Comparison of ENCODE assay signal across 8 mouse cellular contexts in the genomic region with DNA sequence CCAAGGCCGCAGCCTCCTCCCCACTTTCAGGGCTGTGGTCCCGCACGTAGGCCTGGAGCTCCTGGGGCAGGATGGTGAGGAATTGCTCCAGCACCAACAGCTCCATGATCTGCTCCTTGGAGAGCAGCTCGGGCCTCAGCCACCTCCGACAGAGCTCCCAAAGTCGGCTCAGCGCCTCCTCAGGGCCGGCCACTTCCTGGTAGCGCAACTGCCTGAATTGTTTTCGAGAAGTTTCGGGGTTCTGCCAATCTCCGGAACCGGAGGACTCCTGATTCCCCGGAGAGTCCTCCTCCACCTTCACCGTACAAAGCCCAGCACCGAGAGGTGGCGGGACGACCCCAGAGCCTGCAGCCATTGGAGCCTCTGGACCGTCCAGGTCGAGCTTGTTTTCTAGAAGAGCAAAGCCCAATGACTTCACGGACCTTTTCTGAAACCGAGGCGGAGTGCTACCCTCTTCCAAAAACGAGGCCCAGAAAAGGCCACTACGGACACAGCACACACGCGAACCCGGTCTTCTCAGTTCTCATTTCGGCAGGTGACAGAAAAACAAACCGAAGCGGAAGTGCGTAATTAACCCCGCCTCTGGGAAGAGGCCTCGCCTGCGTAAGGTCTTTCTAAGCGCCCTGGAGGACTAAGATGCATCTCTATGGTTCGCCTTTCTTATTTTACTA. TPM values are rescaled to one million over a fixed set of nuclear protein-coding genes. Genes with fewer than 3 reads are reported as not detected.
A peak's percentile ranks its signal among the peaks of the same experiment; 100 is the strongest.
DNase-seq lines count a peak whose midpoint lies in the region; ATAC-seq and TF ChIP-seq lines count a peak whose summit lies in the region.

TSS of gene Zkscan14 (minus strand) at position 548 of the 671 bp plus-strand sequence.

- peak within 1 kb of the TSS; percentile 75 for H3K4me3 ChIP-seq in forebrain, embryonic 11.5 days (ENCODE audit: low read depth, low read length)
- H3K4me3 ChIP-seq in heart, postnatal 0 days (ENCODE audit: low read depth, low read length), result peak within 1 kb of the TSS; percentile 83
- H3K4me3 ChIP-seq in liver, postnatal 0 days (ENCODE audit: low read depth, low read length), result peak within 1 kb of the TSS; percentile 89
- H3K4me3 ChIP-seq in neural tube, embryonic 13.5 days, result peak within 1 kb of the TSS; percentile 89

- no peak for TF ChIP-seq CTCF in heart, postnatal 0 days (IDR thresholded peaks at IDR 0.05; ENCODE audit: low read depth)
- TF ChIP-seq CTCF in liver, postnatal 0 days (IDR thresholded peaks at IDR 0.05; ENCODE audit: low read depth), result no peak

- WGBS in forebrain, embryonic 11.5 days, result 2% methylated on average over 37 of the region's 37 CpGs
- 1% methylated on average over 37 of the region's 37 CpGs for WGBS in heart, postnatal 0 days
- under 1% methylated on average over 37 of the region's 37 CpGs for WGBS in liver, postnatal 0 days (ENCODE audit: insufficient replicate concordance)
- WGBS in neural tube, embryonic 13.5 days, result 1% methylated on average over 37 of the region's 37 CpGs

- TF ChIP-seq EP300 in heart, postnatal 0 days (IDR thresholded peaks at IDR 0.05; ENCODE audit: low read depth), result no peak; the same call in 1 of the 2 replicates
- peak; percentile 7; the same call in 1 of the 2 replicates for TF ChIP-seq EP300 in liver, postnatal 0 days (IDR thresholded peaks at IDR 0.05; ENCODE audit: low read depth)

- peaks cover 8% of the 10 kb centered on the region for H3K4me1 ChIP-seq in forebrain, embryonic 11.5 days (replicated peaks; ENCODE audit: control insufficient read depth, insufficient read depth, low read length)
- H3K4me1 ChIP-seq in heart, postnatal 0 days (ENCODE audit: control insufficient read depth, insufficient read depth), result peaks cover 9% of the 10 kb centered on the region; the same call in 1 of the 2 replicates
- H3K4me1 ChIP-seq in liver, postnatal 0 days (ENCODE audit: insufficient read depth), result peaks cover 20% of the 10 kb centered on the region
- H3K4me1 ChIP-seq in neural tube, embryonic 13.5 days (replicated peaks), result peaks cover 35% of the 10 kb centered on the region

- H3K9me3 ChIP-seq in forebrain, embryonic 11.5 days (ENCODE audit: control insufficient read depth, low read length), result no peaks in the 10 kb centered on the region
- H3K9me3 ChIP-seq in heart, postnatal 0 days (replicated peaks; ENCODE audit: control insufficient read depth, low read length), result no peaks in the 10 kb centered on the region
- H3K9me3 ChIP-seq in liver, postnatal 0 days (ENCODE audit: low read length), result no peaks in the 10 kb centered on the region
- H3K9me3 ChIP-seq in neural tube, embryonic 13.5 days, result no peaks in the 10 kb centered on the region

- ATAC-seq in forebrain, embryonic 11.5 days (replicated peaks; ENCODE audit: low FRiP score), result 0 out of 2 replicates have a peak, but pooled peaks have one; percentile 16
- ATAC-seq in heart, postnatal 0 days (ENCODE audit: insufficient read depth, low read depth), result peak; percentile 15; the same call in 1 of the 2 replicates
- peak; percentile 24 for ATAC-seq in liver, postnatal 0 days
- no peak for ATAC-seq in neural tube, embryonic 13.5 days (ENCODE audit: low read depth)

- no peaks in the 10 kb centered on the region for H3K27me3 ChIP-seq in forebrain, embryonic 11.5 days (ENCODE audit: control insufficient read depth, insufficient read depth, low read length)
- no peaks in the 10 kb centered on the region for H3K27me3 ChIP-seq in heart, postnatal 0 days (ENCODE audit: control insufficient read depth, insufficient read depth, low read length)
- no peaks in the 10 kb centered on the region for H3K27me3 ChIP-seq in liver, postnatal 0 days (ENCODE audit: insufficient read depth, low read length)
- no peaks in the 10 kb centered on the region for H3K27me3 ChIP-seq in neural tube, embryonic 13.5 days

- peak within 1 kb of the TSS; percentile 82 for H3K4me2 ChIP-seq in forebrain, embryonic 11.5 days (ENCODE audit: low read depth, low read length, severe bottlenecking)
- peak within 1 kb of the TSS; percentile 91 for H3K4me2 ChIP-seq in heart, postnatal 0 days (ENCODE audit: low read depth, low read length)
- peak within 1 kb of the TSS; percentile 85 for H3K4me2 ChIP-seq in liver, postnatal 0 days (ENCODE audit: low read depth, low read length)
- peak within 1 kb of the TSS; percentile 98 for H3K4me2 ChIP-seq in neural tube, embryonic 13.5 days

- DNase-seq in ES-CJ7 (ENCODE audit: low read depth, low spot score), result peak; percentile 87
- peak; percentile 86 for DNase-seq in c-Kit-positive CD71-positive TER-119-negative erythroid progenitor cells, embryonic 14.5 days (ENCODE audit: low read depth)
- peak; percentile 82 for DNase-seq in forebrain, embryonic 11.5 days (ENCODE audit: low spot score)
- peak; percentile 89 for DNase-seq in heart, postnatal 0 days (ENCODE audit: low spot score)
- DNase-seq in kidney, postnatal 36 days, result peak; percentile 87
- peak; percentile 87 for DNase-seq in liver, postnatal 0 days
- DNase-seq in telencephalon, adult 2 months (ENCODE audit: low read depth, low spot score), result peak; percentile 88

- H3K9ac ChIP-seq in forebrain, embryonic 11.5 days (ENCODE audit: low read length), result peak within 1 kb of the TSS; percentile 57
- H3K9ac ChIP-seq in heart, postnatal 0 days (replicated peaks; ENCODE audit: low read depth, low read length), result peak within 1 kb of the TSS; percentile 76
- peak within 1 kb of the TSS; percentile 94 for H3K9ac ChIP-seq in liver, postnatal 0 days (replicated peaks)
- H3K9ac ChIP-seq in neural tube, embryonic 13.5 days, result peak within 1 kb of the TSS; percentile 91

- H3K27ac ChIP-seq in forebrain, embryonic 11.5 days (ENCODE audit: low read depth, low read length), result no peak within 1 kb of the TSS
- H3K27ac ChIP-seq in heart, postnatal 0 days (ENCODE audit: low read depth), result peak within 1 kb of the TSS; percentile 81
- peak within 1 kb of the TSS; percentile 95 for H3K27ac ChIP-seq in liver, postnatal 0 days (ENCODE audit: low read depth)
- peak within 1 kb of the TSS; percentile 74 for H3K27ac ChIP-seq in neural tube, embryonic 13.5 days (replicated peaks)

- no peaks in the 10 kb centered on the region for H3K36me3 ChIP-seq in forebrain, embryonic 11.5 days (ENCODE audit: control insufficient read depth, insufficient read depth, low read length)
- 0 out of 2 replicates have a peak, but pooled peaks cover 10% of the 10 kb centered on the region for H3K36me3 ChIP-seq in heart, postnatal 0 days (replicated peaks; ENCODE audit: control insufficient read depth, insufficient read depth, low read length)
- H3K36me3 ChIP-seq in liver, postnatal 0 days (replicated peaks; ENCODE audit: insufficient read depth, low read length), result peaks cover 8% of the 10 kb centered on the region
- peaks cover 20% of the 10 kb centered on the region for H3K36me3 ChIP-seq in neural tube, embryonic 13.5 days

RNA-seq across cellular contexts. Expression of gene Zkscan14, which starts in this region (rescaled TPM):
- polyA plus RNA-seq in forebrain, embryonic 11.5 days (2014; fragmentation: Nextera tagmentation; extraction: Ambion mirVana), result 6.5 and 8.1 TPM in 2 replicates
- 9.8 and 13.8 TPM in 2 replicates for total RNA-seq in heart, postnatal 0 days (2014; rRNA removed; ENCODE audit: low replicate concordance)
- polyA plus RNA-seq in heart, postnatal 0 days (2015; fragmentation: Nextera tagmentation; extraction: Ambion mirVana), result 6.3 and 7.9 TPM in 2 replicates
- 5.0 and 5.5 TPM in 2 replicates for polyA plus RNA-seq in liver, postnatal 0 days (2015; fragmentation: Nextera tagmentation; extraction: Ambion mirVana)
- 13.6 and 14.6 TPM in 2 replicates for polyA plus RNA-seq in neural tube, embryonic 13.5 days (2015; fragmentation: Nextera tagmentation; extraction: Ambion mirVana)
